Mouse (Mus musculus): Measurements from ENCODE around the gene Ttc24.

DNA sequence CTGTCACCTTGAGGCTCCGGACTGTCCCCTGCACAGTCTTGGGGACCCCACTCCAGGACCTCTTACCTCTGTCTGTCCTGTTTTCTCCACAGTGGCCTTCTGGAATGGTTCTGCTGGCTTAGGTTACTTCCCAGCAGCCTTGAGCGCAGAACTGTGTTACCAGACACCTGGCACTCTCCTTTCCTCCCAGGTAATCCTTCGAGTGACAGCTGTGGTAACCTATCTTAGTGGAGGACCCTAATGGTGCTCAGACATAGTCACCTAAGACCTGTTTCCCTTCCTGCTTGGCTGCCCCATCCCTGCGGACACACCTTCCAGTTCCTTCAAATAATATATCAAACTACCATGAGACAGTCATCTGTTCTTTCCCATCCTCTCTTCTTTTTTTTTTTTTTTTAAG, at the start of gene Ttc24:
- no peak for TF ChIP-seq CTCF (IDR thresholded peaks at IDR 0.05; ENCODE audit: control insufficient read depth, insufficient read depth, insufficient replicate concordance, low read depth, low read length)
- no peak for TF ChIP-seq POLR2A (IDR thresholded peaks at IDR 0.05; ENCODE audit: control insufficient read depth, low read depth, low read length)
